Mouse (Mus musculus) lung, postnatal 36 days (tissue): ENCODE results near the gene 4930539E08Rik.

Source experiments
- DNase-seq: peaks from one replicate; pipeline ENCODE4 v3.0.0; 2022; ENCODE audit warnings: mixed read lengths

Gene 4930539E08Rik

GRCm38 (mm10) chr17:28929369-28929768, 14.2 kb upstream of the 4930539E08Rik start:
- DNase-seq, result no peak

DNA sequence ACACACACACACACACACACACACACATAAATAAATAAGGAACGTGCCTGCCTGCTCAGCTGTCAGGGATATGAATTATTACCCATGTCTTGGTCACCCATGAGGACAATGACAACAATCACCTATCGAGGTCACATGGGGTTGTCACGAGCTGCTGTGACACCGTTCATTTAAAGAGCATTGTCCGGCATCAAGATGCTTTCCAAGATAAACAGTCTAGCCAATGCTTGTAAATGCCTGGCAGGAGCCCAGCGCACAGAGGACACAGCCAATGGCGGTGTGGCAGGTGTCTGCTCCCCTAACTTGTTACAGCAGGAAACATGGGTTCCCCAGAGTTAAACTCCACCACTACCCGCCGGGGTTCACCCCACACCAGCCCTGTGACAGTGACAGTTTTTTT, 12.9 kb upstream of the 4930539E08Rik start:
- peak; percentile 45 for DNase-seq

DNA sequence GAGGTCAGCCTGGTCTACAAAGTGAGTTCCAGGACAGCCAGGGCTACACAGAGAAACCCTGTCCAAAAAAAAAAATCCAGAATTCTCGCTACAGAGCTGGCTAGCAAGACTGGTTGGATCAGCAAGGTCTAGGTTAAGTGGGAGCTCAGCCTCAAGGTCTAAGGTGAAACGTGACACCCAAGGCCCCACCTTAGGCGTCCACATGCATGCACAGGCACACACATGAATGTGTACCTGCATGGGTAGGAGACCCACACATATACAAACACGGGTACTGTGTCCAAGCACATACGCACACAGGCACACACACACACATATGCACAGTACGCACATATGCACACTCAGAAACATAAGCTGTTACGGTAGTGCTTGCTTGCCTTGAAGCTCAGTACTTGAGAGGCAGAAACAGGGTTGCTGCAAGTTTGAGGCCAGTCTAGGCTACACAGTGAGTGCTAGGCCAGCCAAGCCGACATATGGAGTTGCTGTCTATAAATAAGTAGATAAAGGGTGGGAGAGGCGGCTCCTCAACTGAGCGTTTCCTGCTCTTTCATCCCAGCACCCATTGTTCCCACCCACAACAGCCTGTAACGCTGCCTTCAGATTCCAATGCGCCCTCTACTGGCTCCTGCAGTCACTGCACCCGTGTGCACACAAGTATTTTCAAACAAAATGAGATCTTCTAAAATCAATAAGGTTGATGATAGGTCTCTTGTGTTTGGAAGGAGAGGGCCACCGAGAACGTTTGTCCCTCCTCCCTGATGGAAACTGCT, 11.9 kb upstream of the 4930539E08Rik start:
- DNase-seq, result peak; percentile 80

GRCm38 (mm10) chr17:28926380-28926779, 11.3 kb upstream of the 4930539E08Rik start:
- DNase-seq, result peak; percentile 89

- no peak for DNase-seq
Measured at GRCm38 (mm10) chr17:28924957-28925595, 10.0 kb upstream of the 4930539E08Rik start.

- no peak for DNase-seq
Measured at GRCm38 (mm10) chr17:28922096-28922495, 7.0 kb upstream of the 4930539E08Rik start.

DNA sequence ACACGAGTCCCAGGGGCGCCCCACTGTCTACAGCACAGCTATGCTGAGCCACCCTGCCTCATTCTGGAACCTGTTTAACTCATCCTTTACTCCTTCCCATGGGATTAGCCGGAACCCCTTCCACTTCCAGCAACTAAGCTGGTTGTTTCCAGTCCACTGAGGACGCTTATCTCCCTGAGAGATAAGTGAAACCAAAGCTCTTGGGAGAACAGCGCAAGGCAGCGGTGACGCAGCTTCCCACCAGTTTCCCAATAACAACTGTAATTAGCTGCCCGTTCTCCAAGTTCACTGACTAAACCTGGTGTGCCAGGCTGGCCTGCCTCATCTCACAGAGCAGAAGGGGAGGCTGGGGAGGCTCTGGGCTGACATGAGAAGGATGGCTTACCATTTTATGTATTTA, 6.0 kb upstream of the 4930539E08Rik start:
- DNase-seq, result no peak

- DNase-seq, result no peak
Measured at GRCm38 (mm10) chr17:28916520-28916919, 1.4 kb upstream of the 4930539E08Rik start.

DNA sequence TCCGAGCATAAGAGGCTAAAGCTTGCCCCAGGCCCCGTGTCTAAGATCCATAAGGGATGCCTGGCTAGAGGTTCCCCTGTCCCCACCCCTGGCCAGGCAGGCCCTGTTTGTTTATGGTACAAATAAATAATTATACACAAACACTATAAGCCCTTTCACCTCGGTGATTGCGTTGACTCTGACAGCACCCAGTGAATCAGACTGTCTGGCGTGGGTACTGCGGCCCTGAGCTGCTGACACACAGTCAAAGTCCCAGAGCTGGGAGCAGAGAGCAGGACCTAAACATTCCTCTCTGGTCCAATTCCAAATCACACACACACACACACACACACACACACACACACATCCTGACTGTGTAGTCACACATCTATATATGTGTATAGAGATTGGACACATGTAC, 1.2 kb downstream of the 4930539E08Rik start:
- DNase-seq, result no peak

GRCm38 (mm10) chr17:28913200-28913599, 1.9 kb downstream of the 4930539E08Rik start:
- no peak for DNase-seq

DNA sequence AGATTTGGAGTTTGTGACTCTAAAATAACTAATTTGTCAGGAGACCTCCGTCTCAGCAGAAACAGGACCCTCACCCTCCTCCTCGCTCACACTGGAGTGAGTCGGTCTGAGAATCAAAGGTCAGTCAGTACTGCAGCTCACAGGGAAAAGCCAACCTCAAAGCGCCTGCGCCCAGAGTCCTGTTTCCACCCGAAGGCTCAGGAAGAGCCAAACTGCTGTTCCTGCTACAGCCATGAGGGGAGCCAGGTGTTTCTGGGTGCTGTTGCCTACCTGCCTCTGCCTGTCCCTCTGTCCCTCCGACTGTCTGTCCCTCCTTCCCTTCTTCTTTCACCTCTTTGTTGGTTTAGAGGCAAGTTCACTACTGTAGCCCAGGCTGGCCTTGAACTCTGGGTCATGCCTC, 5.0 kb downstream of the 4930539E08Rik start:
- DNase-seq, result no peak

DNA sequence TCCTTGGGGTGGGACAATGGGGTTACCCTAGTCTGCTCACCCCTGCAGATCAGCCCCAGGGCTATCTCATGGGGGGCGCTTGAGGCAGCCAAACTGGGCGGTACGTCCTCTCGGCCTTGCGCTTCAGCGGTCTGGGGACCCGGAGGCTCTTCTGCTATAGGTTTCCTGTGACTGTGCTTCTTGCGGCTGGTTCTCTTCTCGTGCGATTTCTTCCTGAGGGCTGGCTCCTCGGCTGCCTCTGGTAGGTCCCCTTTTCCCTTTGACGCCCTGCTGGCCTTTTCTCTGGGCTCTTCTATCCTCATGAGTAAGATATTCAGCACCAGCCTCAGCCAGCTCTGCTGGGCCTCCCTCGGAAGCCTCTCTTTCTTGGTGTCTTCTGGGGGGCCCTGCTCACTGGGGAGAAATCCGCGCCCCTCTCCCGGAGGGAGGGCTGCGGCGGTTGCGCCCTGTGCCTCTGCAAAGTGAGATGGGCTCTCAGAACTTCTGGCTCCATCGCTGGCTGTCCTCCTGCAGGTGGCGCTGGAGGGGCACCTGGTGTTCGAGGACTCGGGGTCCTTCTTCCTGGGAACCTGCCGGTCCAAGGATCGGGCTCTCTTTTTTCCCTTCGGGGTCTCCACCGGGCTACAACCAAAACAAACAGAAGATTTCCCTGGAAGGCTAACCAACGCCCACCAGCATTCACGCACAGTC, 5.7 kb downstream of the 4930539E08Rik start:
- peak; percentile 65 for DNase-seq

GRCm38 (mm10) chr17:28907959-28908358, 7.2 kb downstream of the 4930539E08Rik start:
- peak; percentile 15 for DNase-seq

DNA sequence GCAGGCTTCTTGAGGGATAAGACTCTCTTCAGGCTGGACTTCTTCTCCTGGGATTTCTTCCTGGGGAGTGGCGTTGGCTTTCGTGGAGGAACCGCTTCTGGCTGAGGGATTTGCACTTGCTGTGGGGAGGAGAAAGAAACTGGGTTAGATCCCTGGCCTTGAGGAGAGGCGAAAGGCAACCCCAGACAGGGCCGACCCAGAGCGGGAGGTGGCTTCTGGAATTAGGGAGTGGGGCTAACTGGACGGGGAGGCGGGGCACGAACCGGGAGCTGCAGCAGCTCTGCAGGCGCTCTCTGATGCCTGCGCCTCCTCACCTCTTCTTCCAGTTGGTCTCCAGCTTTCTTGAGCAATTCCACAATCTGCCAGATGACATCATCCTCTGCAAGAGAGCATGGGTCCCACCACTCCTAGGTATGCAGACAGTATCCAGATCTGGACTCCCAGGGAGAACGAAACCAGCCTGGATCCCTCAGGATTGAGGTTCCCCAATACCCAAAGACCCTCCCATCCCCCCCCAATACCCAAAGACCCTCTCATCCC, 9.7 kb downstream of the 4930539E08Rik start:
- DNase-seq, result no peak

GRCm38 (mm10) chr17:28904546-28905376, 10.4 kb downstream of the 4930539E08Rik start:
- peak; percentile 72 for DNase-seq

- no peak for DNase-seq
Measured at GRCm38 (mm10) chr17:28901559-28901958, 13.6 kb downstream of the 4930539E08Rik start.

GRCm38 (mm10) chr17:28899427-28899826, 15.7 kb downstream of the 4930539E08Rik start:
- DNase-seq, result no peak

GRCm38 (mm10) chr17:28898249-28898648, 16.9 kb downstream of the 4930539E08Rik start:
- no peak for DNase-seq

GRCm38 (mm10) chr17:28897817-28898216, 17.3 kb downstream of the 4930539E08Rik start:
- DNase-seq, result no peak

DNA sequence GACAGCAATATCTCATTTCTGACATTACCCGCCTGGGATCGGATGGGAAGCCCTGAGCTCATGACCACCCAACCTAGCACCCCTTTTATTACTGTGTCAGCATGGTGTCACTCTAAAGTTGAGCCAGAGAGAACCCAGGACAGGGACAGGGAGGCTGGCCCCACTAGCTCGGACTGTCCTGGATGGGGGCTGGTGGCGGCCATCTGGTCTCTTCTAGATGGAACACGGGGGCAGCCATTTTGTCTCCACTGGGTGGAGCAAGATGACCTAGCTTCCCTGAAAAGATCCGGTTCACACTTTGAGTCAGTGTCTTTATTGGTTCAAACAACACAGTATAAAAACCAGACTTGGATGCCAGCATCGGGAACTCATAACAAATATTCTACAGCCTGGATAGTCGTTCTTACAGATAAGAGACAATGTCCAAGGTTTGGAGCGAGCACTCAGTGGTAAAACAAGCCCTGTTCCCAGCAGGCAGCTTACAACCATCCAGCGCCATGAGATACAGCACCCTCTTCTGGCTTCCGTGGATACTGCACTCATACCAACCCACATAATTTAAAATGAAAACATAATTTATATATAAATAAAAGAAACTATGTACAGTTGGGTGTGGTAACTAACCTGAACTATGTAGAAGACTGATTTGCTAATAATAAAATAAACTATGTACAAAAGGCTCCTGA, 18.9 kb downstream of the 4930539E08Rik start:
- no peak for DNase-seq

GRCm38 (mm10) chr17:28895217-28895875, 19.8 kb downstream of the 4930539E08Rik start:
- no peak for DNase-seq
